Mouse (Mus musculus) lung, embryonic 16.5 days (tissue): ENCODE results near the gene Gigyf2. TPM values are rescaled to one million over a fixed set of nuclear protein-coding genes. Genes with fewer than 3 reads are reported as not detected.
A peak's percentile ranks its signal among the peaks of the same experiment; 100 is the strongest.

Source experiments
- ATAC-seq: fragments of 200-750 bp; cut with Nextera tagmentation; 2 replicates; pipeline ENCODE4 v1.8.0; 2017; ENCODE audit warnings: low read depth, mild to moderate bottlenecking, moderate library complexity
- H3K27ac ChIP-seq: fragments of 300-500 bp; sonication (generic); 2 replicates; pipeline ENCODE4 v1.5.1; 2014; ENCODE audit warnings: mild to moderate bottlenecking, control low read depth, low read length
- H3K27me3 ChIP-seq: fragments of 300-500 bp; sonication (generic); 2 replicates; pipeline ENCODE4 v1.6.1; 2014; ENCODE audit warnings: low read depth, low read length, mixed read lengths; ENCODE audit not compliant: control insufficient read depth, insufficient read depth
- H3K36me3 ChIP-seq: fragments of 300-500 bp; sonication (generic); 2 replicates; pipeline ENCODE4 v1.6.1; 2014; ENCODE audit warnings: low read length; ENCODE audit not compliant: control insufficient read depth, insufficient read depth
- H3K4me1 ChIP-seq: fragments of 300-500 bp; sonication (generic); replicated peaks from 2 replicates; pipeline ENCODE4 v1.6.1; 2014; ENCODE audit warnings: low read length, mixed read lengths; ENCODE audit not compliant: control insufficient read depth, insufficient read depth
- H3K4me2 ChIP-seq: fragments of 300-500 bp; sonication (generic); 2 replicates; pipeline ENCODE4 v1.6.1; 2014; ENCODE audit warnings: low read depth, low read length, control low read depth
- H3K4me3 ChIP-seq: fragments of 300-500 bp; sonication (generic); 2 replicates; pipeline ENCODE4 v1.5.1; 2014; ENCODE audit warnings: mild to moderate bottlenecking, low read length, control low read depth
- H3K9ac ChIP-seq: fragments of 300-500 bp; sonication (generic); 2 replicates; pipeline ENCODE4 v1.6.1; 2014; ENCODE audit warnings: low read length, control low read depth
- H3K9me3 ChIP-seq: fragments of 300-500 bp; sonication (generic); 2 replicates; pipeline ENCODE4 v1.6.1; 2016; ENCODE audit warnings: low read length; ENCODE audit not compliant: control insufficient read depth
- WGBS: fragments of 180-500 bp; shearing (Covaris S2); extraction: QIAGEN DNeasy Blood & Tissue Kit; methylation state at CpG from one replicate; pipeline ENCODE4 v1.1.7; 2014; 5-methylcytosine and 5-hydroxymethylcytosine counted together
- polyA plus RNA-seq: library from polyadenylated mRNA; unstranded; fragments of >200 nt; fragmentation: Nextera tagmentation; extraction: Ambion mirVana; gene quantifications from 2 replicates; pipeline ENCODE4 v1.2.1, GENCODE M21; 2015

Gene Gigyf2
- 47.2 and 48.9 TPM in 2 replicates for polyA plus RNA-seq

GRCm38 (mm10) chr1:87326742-87327163 is at the start of gene Gigyf2:
TSS of gene Gigyf2 (plus strand) at chr1:87326998.
- under 1% methylated on average over 33 of the region's 36 CpGs for WGBS
- Histone ChIP-seq H3K9me3 (no peaks in the 10 kb centered on the region), H3K27me3 (no peaks in the 10 kb centered on the region), H3K4me1 (peaks cover 6% of the 10 kb centered on the region; the same call in 1 of the 2 replicates), H3K4me3 (peak within 1 kb of the TSS; percentile 83), H3K9ac (peak within 1 kb of the TSS; percentile 94), H3K27ac (peak within 1 kb of the TSS; percentile 94), H3K36me3 (peaks cover 2% of the 10 kb centered on the region; the same call in 1 of the 2 replicates), H3K4me2 (peak within 1 kb of the TSS; percentile 82)
- ATAC-seq, result peak; percentile 98

- H3K9ac ChIP-seq, result no peak overlapping the region
- no peaks in the 10 kb centered on the region for H3K4me1 ChIP-seq
- H3K27me3 ChIP-seq, result no peaks in the 10 kb centered on the region
- no peak overlapping the region for H3K4me2 ChIP-seq
- no peak for ATAC-seq
- H3K9me3 ChIP-seq, result no peaks in the 10 kb centered on the region
- 76% methylated on average over 5 of the region's 5 CpGs for WGBS
- no peaks in the 10 kb centered on the region for H3K36me3 ChIP-seq
- H3K27ac ChIP-seq, result no peak overlapping the region
- H3K4me3 ChIP-seq, result no peak overlapping the region
Measured at GRCm38 (mm10) chr1:87280281-87280680, 46.5 kb upstream of the Gigyf2 start.

GRCm38 (mm10) chr1:87281599-87282412 is 45.0 kb upstream of the Gigyf2 start:
- H3K36me3 ChIP-seq, result no peaks in the 10 kb centered on the region
- H3K27me3 ChIP-seq, result no peaks in the 10 kb centered on the region
- H3K4me3 ChIP-seq, result no peak overlapping the region
- H3K27ac ChIP-seq, result no peak overlapping the region
- H3K9ac ChIP-seq, result no peak overlapping the region
- 28% methylated on average over 20 of the region's 20 CpGs for WGBS
- H3K4me1 ChIP-seq, result no peaks in the 10 kb centered on the region
- peak overlapping the region; percentile 26; the same call in 1 of the 2 replicates for H3K4me2 ChIP-seq
- 0 out of 2 replicates have a peak, but pooled peaks cover 3% of the 10 kb centered on the region for H3K9me3 ChIP-seq
- 0 out of 2 replicates have a peak, but pooled peaks have one; percentile 12 for ATAC-seq

- ATAC-seq, result no peak
- WGBS, result 67% methylated on average over 6 of the region's 6 CpGs
Measured at GRCm38 (mm10) chr1:87282413-87282788, 44.4 kb upstream of the Gigyf2 start.

GRCm38 (mm10) chr1:87283410-87283960 is 43.3 kb upstream of the Gigyf2 start:
- Histone ChIP-seq H3K9me3 (0 out of 2 replicates have a peak, but pooled peaks cover 3% of the 10 kb centered on the region), H3K4me1 (no peaks in the 10 kb centered on the region), H3K27ac (no peak overlapping the region), H3K36me3 (no peaks in the 10 kb centered on the region), H3K4me3 (no peak overlapping the region), H3K27me3 (no peaks in the 10 kb centered on the region), H3K4me2 (no peak overlapping the region), H3K9ac (no peak overlapping the region)
- WGBS, result 75% methylated on average over 10 of the region's 10 CpGs
- ATAC-seq, result no peak

More at GRCm38 (mm10) chr1:87282413-87282788, 44.4 kb upstream of the Gigyf2 start:
- Histone ChIP-seq H3K27me3 (no peaks in the 10 kb centered on the region), H3K4me1 (no peaks in the 10 kb centered on the region), H3K27ac (no peak overlapping the region), H3K4me2 (no peak overlapping the region), H3K4me3 (no peak overlapping the region), H3K9me3 (0 out of 2 replicates have a peak, but pooled peaks cover 3% of the 10 kb centered on the region), H3K36me3 (no peaks in the 10 kb centered on the region), H3K9ac (no peak overlapping the region)

- no peaks in the 10 kb centered on the region for H3K4me1 ChIP-seq
- H3K36me3 ChIP-seq, result no peaks in the 10 kb centered on the region
- 78% methylated on average over 2 of the region's 2 CpGs for WGBS
- H3K27me3 ChIP-seq, result no peaks in the 10 kb centered on the region
- no peak overlapping the region for H3K9ac ChIP-seq
- H3K9me3 ChIP-seq, result 0 out of 2 replicates have a peak, but pooled peaks cover 3% of the 10 kb centered on the region
- no peak overlapping the region for H3K4me2 ChIP-seq
- no peak for ATAC-seq
- no peak overlapping the region for H3K27ac ChIP-seq
- H3K4me3 ChIP-seq, result no peak overlapping the region
Measured at GRCm38 (mm10) chr1:87287105-87287504, 39.7 kb upstream of the Gigyf2 start.

GRCm38 (mm10) chr1:87291416-87291815 is 35.4 kb upstream of the Gigyf2 start:
- Histone ChIP-seq H3K9ac (no peak overlapping the region), H3K4me1 (no peaks in the 10 kb centered on the region), H3K36me3 (no peaks in the 10 kb centered on the region), H3K4me2 (no peak overlapping the region), H3K27me3 (no peaks in the 10 kb centered on the region), H3K9me3 (no peaks in the 10 kb centered on the region), H3K27ac (no peak overlapping the region), H3K4me3 (no peak overlapping the region)
- no peak for ATAC-seq
- WGBS, result 69% methylated on average over 8 of the region's 8 CpGs

GRCm38 (mm10) chr1:87292420-87293190 is 34.2 kb upstream of the Gigyf2 start:
- 60% methylated on average over 15 of the region's 15 CpGs for WGBS
- ATAC-seq, result peak; percentile 26; the same call in 1 of the 2 replicates
- H3K36me3 ChIP-seq, result no peaks in the 10 kb centered on the region

More at GRCm38 (mm10) chr1:87292420-87293190, 34.2 kb upstream of the Gigyf2 start:
- no peak overlapping the region for H3K4me2 ChIP-seq
- H3K27ac ChIP-seq, result no peak overlapping the region
- no peaks in the 10 kb centered on the region for H3K4me1 ChIP-seq
- H3K9ac ChIP-seq, result no peak overlapping the region
- no peaks in the 10 kb centered on the region for H3K9me3 ChIP-seq
- H3K4me3 ChIP-seq, result no peak overlapping the region
- no peaks in the 10 kb centered on the region for H3K27me3 ChIP-seq
